Mouse (Mus musculus) liver, adult 2 months (tissue): ENCODE measurements at regions not wholly inside any gene's neighbourhood (a gene's known extent, or its start where the extent isn't known, plus 50 kb on each side); places are given as distances from the start of the nearest gene placed in this dataset.
A peak's percentile ranks its signal among the peaks of the same experiment; 100 is the strongest.

Experiments used
- DNase-seq: peaks from one replicate; pipeline ENCODE4 v3.0.0-alpha.2; 2011; ENCODE audit warnings: low read depth, low spot score; ENCODE audit errors: extremely low read depth
- H3K27ac ChIP-seq: fragments of 200-500 bp; replicated peaks from 2 replicates; pipeline ENCODE4 v1.5.1; 2012; ENCODE audit warnings: low read depth, mild to moderate bottlenecking, control low read depth, inconsistent platforms, low read length; ENCODE audit not compliant: insufficient read depth
- H3K27me3 ChIP-seq: fragments of 200-500 bp; 2 replicates; pipeline ENCODE4 v1.6.1; 2012; ENCODE audit warnings: mild to moderate bottlenecking, moderate library complexity, low read length, inconsistent platforms; ENCODE audit not compliant: control insufficient read depth, insufficient read depth
- H3K36me3 ChIP-seq: fragments of 200-500 bp; 2 replicates; pipeline ENCODE4 v1.6.1; 2012; ENCODE audit warnings: low read length, inconsistent platforms; ENCODE audit not compliant: control insufficient read depth, insufficient read depth
- H3K4me1 ChIP-seq: fragments of 200-500 bp; 2 replicates; pipeline ENCODE4 v1.6.1; 2011; ENCODE audit warnings: low read length; ENCODE audit not compliant: control insufficient read depth, insufficient read depth
- H3K4me3 ChIP-seq: fragments of 200-500 bp; 2 replicates; pipeline ENCODE4 v1.5.1; 2011; ENCODE audit warnings: low read depth, mild to moderate bottlenecking, control low read depth, low read length, moderate library complexity; ENCODE audit not compliant: insufficient read depth
- H3K79me2 ChIP-seq: fragments of 200-500 bp; 2 replicates; pipeline ENCODE4 v1.6.1; 2012; ENCODE audit warnings: inconsistent platforms, mild to moderate bottlenecking, low read length, moderate library complexity; ENCODE audit not compliant: control insufficient read depth, insufficient read depth
- H3K9ac ChIP-seq: fragments of 200-500 bp; 2 replicates; pipeline ENCODE4 v1.6.1; 2012; ENCODE audit warnings: low read depth, mild to moderate bottlenecking, control low read depth, inconsistent platforms, low read length
- CTCF ChIP-seq: fragments of 200-500 bp; IDR thresholded peaks from 2 replicates; pipeline ENCODE4 v1.5.1; 2011; ENCODE audit warnings: low read depth, low read length, control low read depth
- POLR2A ChIP-seq: fragments of 200-500 bp; IDR thresholded peaks from 2 replicates; pipeline ENCODE4 v1.6.1; 2011; ENCODE audit warnings: low read length, control low read depth; ENCODE audit not compliant: insufficient read depth; ENCODE audit errors: extremely low read depth
- WGBS: fragments of 180-500 bp; shearing (Covaris S2); methylation state at CpG from one replicate; pipeline ENCODE4 v1.1.7; 2018; 5-methylcytosine and 5-hydroxymethylcytosine counted together

DNA sequence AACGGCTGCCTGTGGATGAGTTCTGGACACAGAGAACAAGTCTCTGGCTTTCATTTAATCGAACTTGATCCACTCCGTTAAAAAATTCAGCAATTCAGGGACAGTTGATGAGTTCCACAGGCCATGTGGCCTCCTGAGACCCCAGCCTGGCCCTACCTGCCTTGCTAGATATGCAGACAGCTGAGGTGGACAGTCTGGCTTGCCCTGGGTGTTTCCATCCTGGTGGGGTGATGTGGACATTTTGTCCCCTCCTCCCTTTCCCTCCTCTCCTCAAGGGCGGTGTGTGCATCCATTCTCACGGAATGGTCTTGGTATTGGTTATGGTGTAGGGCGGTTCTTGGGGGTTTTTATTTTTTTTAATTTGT is 80.1 kb downstream of the Vcpkmt start:
- WGBS, result 48% methylated on average over 6 of the region's 6 CpGs
- Histone ChIP-seq H3K9ac (peak overlapping the region; percentile 48), H3K4me3 (peak overlapping the region; percentile 3; the same call in 1 of the 2 replicates), H3K4me1 (peaks cover 2% of the 10 kb centered on the region; the same call in 1 of the 2 replicates), H3K27me3 (no peaks in the 10 kb centered on the region), H3K27ac (peak overlapping the region; percentile 38), H3K79me2 (no peaks in the 10 kb centered on the region), H3K36me3 (no peaks in the 10 kb centered on the region)
- TF ChIP-seq POLR2A, result no peak
- no peak for TF ChIP-seq CTCF
- DNase-seq, result no peak

DNA sequence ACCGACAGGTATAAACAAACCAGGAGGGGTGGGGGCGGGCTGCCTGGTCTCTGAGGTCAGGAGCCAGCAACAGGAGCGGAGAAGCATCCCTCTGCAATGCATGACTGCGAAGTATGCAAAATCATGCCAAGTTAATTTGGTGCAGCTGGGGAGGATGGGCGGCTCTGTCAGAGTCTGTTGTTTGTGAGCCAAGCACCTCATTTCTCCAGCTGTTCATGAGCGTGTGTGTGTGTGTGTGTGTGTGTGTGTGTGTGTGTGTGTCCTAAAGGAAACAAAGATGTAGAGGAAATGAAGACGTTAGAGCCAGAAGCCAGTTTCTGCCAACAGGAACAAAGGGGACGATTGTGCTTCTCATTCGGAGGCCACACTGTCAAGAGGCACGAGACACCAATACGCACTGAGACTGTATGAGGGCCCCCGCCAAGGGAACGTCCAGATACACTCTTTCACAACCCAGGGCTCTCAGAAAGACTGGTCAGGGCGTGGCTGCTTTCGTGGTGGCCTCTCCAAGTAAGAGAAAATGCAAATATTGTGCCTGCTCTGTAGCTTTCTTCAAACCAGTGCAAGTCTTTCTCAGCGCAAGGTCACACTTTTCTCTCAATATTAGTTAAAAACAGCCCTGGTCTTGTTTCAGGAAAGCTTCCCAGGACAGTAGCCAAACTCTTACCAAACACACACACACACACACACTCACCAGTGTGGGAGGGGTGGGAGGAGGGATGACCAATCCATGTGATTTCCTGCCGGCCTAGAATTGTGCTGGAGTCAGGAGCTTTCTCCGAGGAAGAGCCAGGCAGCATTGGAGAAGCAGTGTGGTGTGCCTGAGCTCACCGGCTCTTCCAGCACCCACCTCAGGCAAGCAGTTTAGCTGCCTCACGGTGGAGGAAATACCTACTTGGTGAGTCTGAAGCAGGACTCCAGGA is 80.8 kb downstream of the Vcpkmt start:
- 14% methylated on average over 20 of the region's 20 CpGs for WGBS
- TF ChIP-seq POLR2A (0 out of 2 replicates have a peak, but pooled peaks have one; percentile 46), CTCF (no peak)
- Histone ChIP-seq H3K36me3 (no peaks in the 10 kb centered on the region), H3K4me1 (peaks cover 2% of the 10 kb centered on the region; the same call in 1 of the 2 replicates), H3K4me3 (peak overlapping the region; percentile 4; the same call in 1 of the 2 replicates), H3K27me3 (no peaks in the 10 kb centered on the region), H3K9ac (peak overlapping the region; percentile 48), H3K27ac (peak overlapping the region; percentile 74), H3K79me2 (no peaks in the 10 kb centered on the region)
- peak; percentile 84 for DNase-seq

DNA sequence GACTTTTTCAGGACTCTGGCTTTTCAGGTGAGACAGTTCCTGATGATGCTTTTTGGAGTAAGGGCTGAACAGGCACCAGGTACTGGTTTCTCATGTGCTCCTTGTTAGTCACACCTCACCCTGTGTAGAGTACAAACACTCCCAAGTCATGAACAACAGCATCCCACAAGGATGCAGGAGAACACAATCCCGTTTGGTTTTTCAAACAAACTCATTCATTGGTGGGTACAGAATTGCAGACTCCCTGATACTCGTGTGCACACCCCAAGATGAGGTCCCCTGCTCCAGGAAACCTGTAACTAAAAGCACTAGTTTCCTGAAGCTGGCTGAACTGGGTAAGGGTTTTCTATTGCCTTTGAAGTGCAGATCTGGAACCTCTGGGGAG is 81.5 kb downstream of the Vcpkmt start:
- TF ChIP-seq POLR2A (no peak), CTCF (no peak)
- Histone ChIP-seq H3K36me3 (no peaks in the 10 kb centered on the region), H3K9ac (no peak overlapping the region), H3K4me1 (peaks cover 2% of the 10 kb centered on the region; the same call in 1 of the 2 replicates), H3K27me3 (no peaks in the 10 kb centered on the region), H3K79me2 (no peaks in the 10 kb centered on the region), H3K4me3 (no peak overlapping the region), H3K27ac (peak overlapping the region; percentile 74; the same call in 1 of the 2 replicates)
- WGBS, result 65% methylated on average over 2 of the region's 2 CpGs
- DNase-seq, result no peak

DNA sequence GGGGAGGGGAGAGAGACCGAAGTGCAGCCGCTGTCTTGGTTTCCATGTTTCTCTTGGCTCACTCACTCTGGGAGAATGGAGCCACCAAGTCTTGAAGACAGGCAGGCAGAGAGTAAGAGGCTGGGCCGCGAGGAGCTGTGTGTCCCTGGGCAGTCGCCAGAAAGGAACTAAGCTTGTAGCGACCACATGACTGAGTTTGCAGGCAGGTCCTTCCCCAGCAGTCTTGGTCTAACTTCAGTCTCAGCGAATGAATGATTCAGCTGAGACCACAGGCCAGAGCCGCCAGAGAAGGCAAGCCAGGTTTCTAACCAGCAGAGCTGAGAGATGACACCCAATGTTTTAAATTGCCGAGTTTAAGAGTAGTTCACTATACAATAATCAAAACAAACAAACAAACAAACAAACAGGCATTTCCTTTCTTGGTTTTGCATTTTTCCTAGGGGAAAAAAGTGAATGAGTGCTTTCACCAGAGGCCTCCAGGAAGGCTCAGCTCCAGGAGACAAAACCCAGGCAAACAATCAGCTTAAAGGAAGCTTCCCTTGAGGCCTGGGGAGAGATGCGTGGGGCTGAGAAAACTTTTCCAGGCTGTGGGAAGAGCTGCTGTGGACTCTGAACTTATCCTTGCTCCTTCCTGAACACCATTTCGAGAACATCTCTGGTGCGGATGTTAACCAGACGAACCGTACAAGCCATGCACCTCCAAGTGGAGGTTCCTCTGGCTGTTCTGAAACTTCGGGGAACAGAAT is 82.1 kb downstream of the Vcpkmt start:
- Histone ChIP-seq H3K4me1 (peaks cover 2% of the 10 kb centered on the region; the same call in 1 of the 2 replicates), H3K36me3 (no peaks in the 10 kb centered on the region), H3K27ac (no peak overlapping the region; the same call in 1 of the 2 replicates), H3K4me3 (no peak overlapping the region), H3K79me2 (no peaks in the 10 kb centered on the region), H3K27me3 (no peaks in the 10 kb centered on the region), H3K9ac (no peak overlapping the region)
- no peak for DNase-seq
- 80% methylated on average over 15 of the region's 15 CpGs for WGBS
- no peak for TF ChIP-seq CTCF
- no peak for TF ChIP-seq POLR2A

DNA sequence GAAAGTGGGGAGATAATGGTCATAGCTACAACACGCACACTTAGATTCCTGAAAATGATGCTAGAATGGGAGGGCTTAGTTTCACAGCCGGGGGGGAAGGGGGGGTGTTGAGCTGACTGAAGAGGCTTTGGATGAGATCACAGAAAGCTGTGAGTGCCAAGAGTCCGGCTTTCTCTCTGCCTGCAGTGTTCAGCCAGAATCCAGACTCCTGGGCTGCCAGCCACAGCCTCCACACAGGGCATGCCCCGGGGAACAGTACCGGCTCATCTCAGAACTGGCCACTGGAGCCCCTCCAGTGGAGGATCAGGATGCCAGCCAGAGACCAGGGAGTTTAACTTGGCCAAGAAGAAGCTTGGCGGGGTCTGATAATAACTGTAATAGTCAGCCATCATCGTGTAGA is 85.7 kb downstream of the Vcpkmt start:
- TF ChIP-seq POLR2A, result no peak
- TF ChIP-seq CTCF, result no peak
- Histone ChIP-seq H3K4me1 (no peaks in the 10 kb centered on the region; the same call in 1 of the 2 replicates), H3K79me2 (no peaks in the 10 kb centered on the region), H3K9ac (no peak overlapping the region), H3K36me3 (no peaks in the 10 kb centered on the region), H3K27me3 (no peaks in the 10 kb centered on the region), H3K4me3 (no peak overlapping the region), H3K27ac (no peak overlapping the region)
- DNase-seq, result no peak
- 50% methylated on average over 7 of the region's 7 CpGs for WGBS

DNA sequence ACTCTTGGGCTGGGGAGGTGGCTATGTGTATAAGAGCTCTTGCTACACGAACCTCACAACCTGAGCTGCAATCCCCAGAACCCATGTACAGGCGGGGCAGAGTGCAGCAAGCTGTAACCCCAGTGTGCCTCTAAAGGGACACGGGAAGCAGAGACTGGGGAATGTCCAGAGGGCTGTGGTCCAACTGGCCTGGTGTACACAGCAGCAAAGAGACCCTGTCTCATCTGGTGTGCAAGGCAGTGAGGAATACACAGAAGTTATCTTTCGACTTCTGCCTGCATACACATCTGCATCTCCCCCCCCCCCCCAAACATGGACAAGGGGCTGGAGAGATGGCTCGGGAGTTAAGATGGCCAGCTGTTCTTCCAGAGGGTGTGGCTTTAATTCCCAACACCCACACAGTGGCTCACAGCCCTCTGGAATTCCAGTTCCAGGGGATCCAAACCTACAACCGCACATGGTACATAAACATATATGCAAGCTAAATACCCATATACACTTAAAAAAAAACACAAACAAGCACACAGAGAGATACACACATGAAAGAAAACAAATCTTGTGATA is 86.4 kb downstream of the Vcpkmt start:
- Histone ChIP-seq H3K79me2 (no peaks in the 10 kb centered on the region), H3K9ac (no peak overlapping the region), H3K27ac (no peak overlapping the region), H3K4me3 (no peak overlapping the region), H3K4me1 (no peaks in the 10 kb centered on the region), H3K36me3 (no peaks in the 10 kb centered on the region), H3K27me3 (no peaks in the 10 kb centered on the region)
- TF ChIP-seq POLR2A, result no peak
- TF ChIP-seq CTCF, result no peak
- WGBS, result 84% methylated on average over 6 of the region's 6 CpGs
- no peak for DNase-seq
